Mouse (Mus musculus) spleen, postnatal 14 days (tissue): Measurements from ENCODE around the gene Ina.

Experiments
- DNase-seq, 2 experiments: peaks; one replicate each; pipeline ENCODE4 v3.0.0; 2021 to 2022; ENCODE audit warnings: low spot score in 2 of 2

The Ina gene

DNA sequence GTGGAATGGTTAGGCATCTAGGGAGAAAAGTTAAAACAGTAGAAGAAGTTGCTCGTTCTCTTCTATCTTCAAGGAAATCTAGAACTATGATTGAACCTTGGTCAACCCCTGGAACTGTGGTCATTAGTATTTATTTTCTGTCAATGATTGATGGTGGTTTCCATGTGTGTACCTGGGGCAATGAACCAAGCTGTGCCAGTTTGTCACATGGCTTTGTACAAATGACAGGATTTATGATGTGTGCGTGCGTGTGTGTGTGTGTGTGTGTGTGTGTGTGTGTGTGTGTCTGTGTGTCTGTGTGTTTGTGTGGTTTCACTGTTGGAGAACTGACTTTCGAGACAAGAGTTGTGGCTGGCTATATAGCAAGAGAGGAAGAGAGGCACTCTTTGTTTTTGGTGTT, 39.0 kb downstream of the Ina start:
- no peak for DNase-seq

- DNase-seq = no peak
These were observed 43.2 kb downstream of the Ina start for GRCm38 (mm10) chr19:47057684-47058083.

- no peak for DNase-seq
These were observed 51.4 kb downstream of the Ina start for GRCm38 (mm10) chr19:47065860-47066259.

- peak; percentile 97 to 98 for DNase-seq
These were observed 52.8 kb downstream of the Ina start, which contains the start of gene Taf5 for GRCm38 (mm10) chr19:47067096-47067882. Gene Taf5 (plus strand): TSS chr19:47067746.

DNA sequence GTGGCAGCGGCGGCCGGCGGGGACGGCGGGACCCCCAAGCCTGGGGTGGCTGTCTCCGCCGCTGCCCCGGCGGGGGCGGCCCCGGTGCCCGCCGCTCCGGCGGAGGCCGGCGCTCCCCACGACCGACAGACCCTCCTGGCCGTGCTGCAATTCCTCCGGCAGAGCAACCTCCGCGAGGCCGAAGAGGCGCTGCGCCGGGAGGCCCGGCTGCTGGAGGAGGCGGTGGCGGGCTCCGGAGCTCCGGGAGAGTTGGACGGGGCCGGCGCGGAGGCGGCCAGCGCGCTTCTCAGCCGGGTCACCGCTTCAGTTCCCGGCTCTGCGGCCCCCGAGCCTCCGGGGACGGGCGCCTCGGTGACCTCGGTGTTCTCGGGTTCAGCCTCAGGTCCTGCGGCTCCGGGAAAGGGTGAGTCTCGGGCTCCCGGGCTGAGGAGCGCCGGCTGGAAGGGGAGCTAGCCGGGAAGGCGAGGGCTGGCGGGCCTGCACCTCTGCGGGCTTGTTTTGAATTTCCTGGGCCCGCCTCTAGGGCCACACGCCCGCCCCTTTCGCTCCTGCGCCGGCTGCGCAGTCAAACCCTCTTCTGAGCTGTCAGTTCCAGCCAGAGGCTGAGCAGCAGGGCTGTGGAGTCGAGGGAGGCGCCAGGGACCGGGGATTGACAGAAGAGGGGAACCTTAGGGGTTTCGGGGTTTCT, 53.6 kb downstream of the Ina start:
- DNase-seq = peak; percentile 77 to 83
